11 mouse cellular contexts compared by ENCODE assay signal in genomic region chr4:155821025-155821424, GRCm38 (mm10). TPM values are rescaled to one million over a fixed set of nuclear protein-coding genes. Genes with fewer than 3 reads are reported as not detected.
DNase-seq lines count a peak whose midpoint lies in the region; ATAC-seq and TF ChIP-seq lines count a peak whose summit lies in the region.
"Had no signal": no experiment of that assay in that cellular context is flagged by ENCODE, and none has a peak within 500 bp of the region (broad histone marks: within the 10 kb centered on the region; RNA-seq: fewer than 3 reads in every experiment).

No protein-coding gene starts in this region.

- dilution Hi-C loops in CH12.LX (cut with MboI; ENCODE audit: extremely low pct_ligation_motif_present, extremely low pct_unique_long_range_greater_than_20kb, low sequenced_read_pairs) = no loop called here

- peaks cover 34% of the 10 kb centered on the region for H3K79me2 ChIP-seq in CH12.LX (replicated peaks; ENCODE audit: control insufficient read depth, extremely low read depth, insufficient read depth, poor library complexity, severe bottlenecking)

- H3K4me1 ChIP-seq in CH12.LX (ENCODE audit: control insufficient read depth in 1 of 2, insufficient read depth in 2 of 2) = no peaks in the 10 kb centered on the region
- H3K4me1 ChIP-seq in limb, embryonic 14.5 days (ENCODE audit: control insufficient read depth, insufficient read depth, low read length) = no peaks in the 10 kb centered on the region
- H3K4me1 ChIP-seq: embryonic facial prominence, embryonic 15.5 days; lung, embryonic 15.5 days; neural tube, embryonic 13.5 days had no signal

- 84% methylated on average over 7 of the region's 7 CpGs for WGBS in limb, embryonic 14.5 days

- peak in 1 of 2 experiments; percentile 32; a peak in 2 of 4 replicates for TF ChIP-seq CTCF in CH12.LX (conservative IDR thresholded peaks at IDR 0.05 in 1 of 2, IDR thresholded peaks at IDR 0.05 in 1 of 2; ENCODE audit: low read depth in 2 of 2, low read length in 2 of 2)

- H3K4me3 ChIP-seq in CH12.LX (replicated peaks in 1 of 3; ENCODE audit: low read depth in 2 of 3, low read length in 2 of 3, poor library complexity in 1 of 3) = no peak overlapping the region
- no peak overlapping the region for H3K4me3 ChIP-seq in limb, embryonic 14.5 days (replicated peaks; ENCODE audit: low read length)
- H3K4me3 ChIP-seq: embryonic facial prominence, embryonic 15.5 days; lung, embryonic 15.5 days; neural tube, embryonic 13.5 days had no signal

- no peak for TF ChIP-seq EP300 in CH12.LX (IDR thresholded peaks at IDR 0.05; ENCODE audit: low read length)

- H3K36me3 ChIP-seq in CH12.LX (replicated peaks in 1 of 2; ENCODE audit: control insufficient read depth in 1 of 2, insufficient read depth in 1 of 2, low read length in 1 of 2) = peaks cover 80 to 97% of the 10 kb centered on the region in 2 experiments
- H3K36me3 ChIP-seq in limb, embryonic 14.5 days (ENCODE audit: control insufficient read depth, insufficient read depth, low read length) = peaks cover 96% of the 10 kb centered on the region

- no peak overlapping the region for H3K27ac ChIP-seq in CH12.LX (ENCODE audit: insufficient read depth, low read depth)
- no peak overlapping the region for H3K27ac ChIP-seq in limb, embryonic 14.5 days (replicated peaks; ENCODE audit: low read depth, low read length)
- H3K27ac ChIP-seq: embryonic facial prominence, embryonic 15.5 days; lung, embryonic 15.5 days; neural tube, embryonic 13.5 days had no signal

- H3K4me2 ChIP-seq in CH12.LX (ENCODE audit: insufficient read depth, low read depth, poor library complexity, severe bottlenecking) = no peak overlapping the region
- H3K4me2 ChIP-seq in limb, embryonic 14.5 days (replicated peaks; ENCODE audit: low read depth, low read length, severe bottlenecking) = no peak overlapping the region
- H3K4me2 ChIP-seq: embryonic facial prominence, embryonic 15.5 days; lung, embryonic 15.5 days; neural tube, embryonic 13.5 days had no signal

- ATAC-seq in limb, embryonic 14.5 days (ENCODE audit: low FRiP score, low read depth) = no peak

- TF ChIP-seq POLR2A in CH12.LX (IDR thresholded peaks at IDR 0.05; ENCODE audit: low read depth, low read length) = no peak
- TF ChIP-seq POLR2A in limb, embryonic 14.5 days (IDR thresholded peaks at IDR 0.05; ENCODE audit: borderline replicate concordance, extremely low read depth, insufficient read depth, insufficient read length) = no peak

- peak; percentile 59 for DNase-seq in adrenal gland, postnatal 14 days
- DNase-seq in adrenal gland, adult 2 months = no peak
- DNase-seq in kidney, postnatal 14 days = peak; percentile 31
- no peak for DNase-seq in kidney, adult 8-10 months
- no peak for DNase-seq in CH12.LX (ENCODE audit: extremely low read depth)
- peak; percentile 55 for DNase-seq in limb, embryonic 14.5 days (ENCODE audit: low spot score)
- DNase-seq in gastrocnemius, postnatal 4 days (ENCODE audit: low spot score in 2 of 2) = no peak
- DNase-seq in adrenal gland, postnatal 4 days (ENCODE audit: low spot score in 2 of 2) = no peak

- no peaks in the 10 kb centered on the region for H3K27me3 ChIP-seq in CH12.LX (replicated peaks)
- no peaks in the 10 kb centered on the region for H3K27me3 ChIP-seq in limb, embryonic 14.5 days (ENCODE audit: control insufficient read depth, insufficient read depth, low read length)
- H3K27me3 ChIP-seq: embryonic facial prominence, embryonic 15.5 days; lung, embryonic 15.5 days; neural tube, embryonic 13.5 days had no signal

- no peak for TF ChIP-seq RAD21 in CH12.LX (IDR thresholded peaks at IDR 0.05; ENCODE audit: low read depth, low read length)

- in situ Hi-C loops in CH12.LX (cut with MboI; ENCODE audit: low pct_ligation_motif_present, low pct_unique_long_range_greater_than_20kb, low sequenced_read_pairs) = no loop called here

- no peaks in the 10 kb centered on the region for H3K9me3 ChIP-seq in CH12.LX (replicated peaks; ENCODE audit: low read length)
- no peaks in the 10 kb centered on the region for H3K9me3 ChIP-seq in limb, embryonic 14.5 days (ENCODE audit: control insufficient read depth, low read length)
- H3K9me3 ChIP-seq: embryonic facial prominence, embryonic 15.5 days; lung, embryonic 15.5 days; neural tube, embryonic 13.5 days had no signal

- no peak overlapping the region for H3K9ac ChIP-seq in CH12.LX (ENCODE audit: insufficient read depth, low read depth)
- no peak overlapping the region for H3K9ac ChIP-seq in limb, embryonic 14.5 days (ENCODE audit: low read depth, low read length, severe bottlenecking)
- H3K9ac ChIP-seq: embryonic facial prominence, embryonic 15.5 days; lung, embryonic 15.5 days; neural tube, embryonic 13.5 days had no signal

TF ChIP-seq in CH12.LX, 34 proteins besides CTCF, POLR2A, EP300 and RAD21:
- no peak for TF ChIP-seq SMC3 (IDR thresholded peaks at IDR 0.05; ENCODE audit: low read depth, low read length)
- no peak for TF ChIP-seq ELF1 (IDR thresholded peaks at IDR 0.05; ENCODE audit: low read depth, low read length)
- TF ChIP-seq NRF1 (IDR thresholded peaks at IDR 0.05; ENCODE audit: low read depth, low read length) = no peak
- 0 out of 2 replicates have a peak, but pooled peaks have one; percentile 21 for TF ChIP-seq MYC (IDR thresholded peaks at IDR 0.05; ENCODE audit: low read depth, low read length)
- TF ChIP-seq ZNF384 (IDR thresholded peaks at IDR 0.05; ENCODE audit: low read depth, low read length) = peak; percentile 81

RNA-seq across cellular contexts. Expression of gene Ccnl2, which starts 8.7 kb away (rescaled TPM):
- 106 and 112 TPM in 2 replicates for total RNA-seq in adrenal gland, postnatal 14 days (2021)
- total RNA-seq in adrenal gland, adult 2 months (2021) = 100 to 1,000 TPM in 1 of 2 experiments, 10 to 100 TPM in 1; 70.2 to 118 TPM
- polyA plus RNA-seq in adrenal gland, adult 2 months (2012; rRNA removed) = 56.0 and 58.2 TPM in 2 replicates
- 63.0 and 63.7 TPM in 2 replicates for total RNA-seq in CH12.LX (2012; rRNA removed)
- total RNA-seq in CH12.LX (2014; rRNA removed) = 67.7 and 79.7 TPM in 2 replicates
- polyA plus RNA-seq in CH12.LX (2012; ENCODE audit: insufficient read length, low read depth) = 59.6 and 64.8 TPM in 2 replicates
- polyA plus RNA-seq in limb, embryonic 14.5 days (2012; rRNA removed) = 273 and 304 TPM in 2 replicates
- polyA plus RNA-seq in limb, embryonic 14.5 days (2014; fragmentation: Nextera tagmentation; extraction: Ambion mirVana) = 190 and 199 TPM in 2 replicates
- 10 to 100 TPM; 58.0 to 71.0 TPM for total RNA-seq in gastrocnemius, postnatal 4 days (2021)
- 100 to 1,000 TPM; 153 to 155 TPM for total RNA-seq in adrenal gland, postnatal 4 days (2021)

RNA-seq across cellular contexts. Expression of gene Aurkaip1, which starts 10.0 kb away (rescaled TPM):
- total RNA-seq in adrenal gland, postnatal 14 days (2021) = 136 and 148 TPM in 2 replicates
- 100 to 1,000 TPM; 155 to 164 TPM for total RNA-seq in adrenal gland, adult 2 months (2021)
- 276 and 293 TPM in 2 replicates for polyA plus RNA-seq in adrenal gland, adult 2 months (2012; rRNA removed)
- 142 and 149 TPM in 2 replicates for total RNA-seq in CH12.LX (2012; rRNA removed)
- 162 and 182 TPM in 2 replicates for total RNA-seq in CH12.LX (2014; rRNA removed)
- polyA plus RNA-seq in CH12.LX (2012; ENCODE audit: insufficient read length, low read depth) = 138 and 141 TPM in 2 replicates
- 112 and 114 TPM in 2 replicates for polyA plus RNA-seq in limb, embryonic 14.5 days (2012; rRNA removed)
- polyA plus RNA-seq in limb, embryonic 14.5 days (2014; fragmentation: Nextera tagmentation; extraction: Ambion mirVana) = 126 and 129 TPM in 2 replicates
- total RNA-seq in gastrocnemius, postnatal 4 days (2021) = 10 to 100 TPM; 80.6 to 80.9 TPM
- total RNA-seq in adrenal gland, postnatal 4 days (2021) = 100 to 1,000 TPM; 123 to 129 TPM

RNA-seq across cellular contexts. Expression of gene Mrpl20, which starts 18.3 kb away (rescaled TPM):
- total RNA-seq in adrenal gland, postnatal 14 days (2021) = 194 and 200 TPM in 2 replicates
- 100 to 1,000 TPM; 122 to 141 TPM for total RNA-seq in adrenal gland, adult 2 months (2021)
- 42.1 and 65.2 TPM in 2 replicates for polyA plus RNA-seq in adrenal gland, adult 2 months (2012; rRNA removed)
- 146 and 238 TPM in 2 replicates for total RNA-seq in CH12.LX (2012; rRNA removed)
- total RNA-seq in CH12.LX (2014; rRNA removed) = 230 and 244 TPM in 2 replicates
- 193 and 212 TPM in 2 replicates for polyA plus RNA-seq in CH12.LX (2012; ENCODE audit: insufficient read length, low read depth)
- polyA plus RNA-seq in limb, embryonic 14.5 days (2012; rRNA removed) = 72.2 and 97.5 TPM in 2 replicates
- 199 and 215 TPM in 2 replicates for polyA plus RNA-seq in limb, embryonic 14.5 days (2014; fragmentation: Nextera tagmentation; extraction: Ambion mirVana)
- total RNA-seq in gastrocnemius, postnatal 4 days (2021) = 10 to 100 TPM; 61.5 to 67.5 TPM
- 100 to 1,000 TPM; 110 to 122 TPM for total RNA-seq in adrenal gland, postnatal 4 days (2021)

RNA-seq across cellular contexts. Expression of gene Mxra8, which starts 18.5 kb away (rescaled TPM):
- 40.6 and 44.3 TPM in 2 replicates for total RNA-seq in adrenal gland, postnatal 14 days (2021)
- total RNA-seq in adrenal gland, adult 2 months (2021) = 10 to 100 TPM; 36.9 to 55.5 TPM
- polyA plus RNA-seq in adrenal gland, adult 2 months (2012; rRNA removed) = 164 and 185 TPM in 2 replicates
- 17.2 and 24.0 TPM in 2 replicates for total RNA-seq in CH12.LX (2012; rRNA removed)
- 8.8 and 10.8 TPM in 2 replicates for total RNA-seq in CH12.LX (2014; rRNA removed)
- polyA plus RNA-seq in CH12.LX (2012; ENCODE audit: insufficient read length, low read depth) = 10.8 and 12.4 TPM in 2 replicates
- polyA plus RNA-seq in limb, embryonic 14.5 days (2012; rRNA removed) = 218 and 302 TPM in 2 replicates
- 109 and 120 TPM in 2 replicates for polyA plus RNA-seq in limb, embryonic 14.5 days (2014; fragmentation: Nextera tagmentation; extraction: Ambion mirVana)
- 100 to 1,000 TPM; 138 to 147 TPM for total RNA-seq in gastrocnemius, postnatal 4 days (2021)
- 10 to 100 TPM; 86.3 to 93.5 TPM for total RNA-seq in adrenal gland, postnatal 4 days (2021)

RNA-seq across cellular contexts. Expression of gene Dvl1, which starts 26.2 kb away (rescaled TPM):
- total RNA-seq in adrenal gland, postnatal 14 days (2021) = 54.8 and 66.4 TPM in 2 replicates
- 10 to 100 TPM; 58.1 to 66.7 TPM for total RNA-seq in adrenal gland, adult 2 months (2021)
- 187 and 202 TPM in 2 replicates for polyA plus RNA-seq in adrenal gland, adult 2 months (2012; rRNA removed)
- total RNA-seq in CH12.LX (2012; rRNA removed) (52.1 and 55.1 TPM in 2 replicates), CH12.LX (2014; rRNA removed) (25.8 and 28.5 TPM in 2 replicates)
- 21.4 and 23.9 TPM in 2 replicates for polyA plus RNA-seq in CH12.LX (2012; ENCODE audit: insufficient read length, low read depth)
- 92.9 and 131 TPM in 2 replicates for polyA plus RNA-seq in limb, embryonic 14.5 days (2012; rRNA removed)
- 17.4 and 18.8 TPM in 2 replicates for polyA plus RNA-seq in limb, embryonic 14.5 days (2014; fragmentation: Nextera tagmentation; extraction: Ambion mirVana)
- 10 to 100 TPM; 82.1 to 85.1 TPM for total RNA-seq in gastrocnemius, postnatal 4 days (2021)
- 10 to 100 TPM; 53.5 to 53.8 TPM for total RNA-seq in adrenal gland, postnatal 4 days (2021)

Comparison
In these comparisons a context has a peak if more than half of its experiments do, and no peak if none do; other contexts are left out.
1. DNase-seq: peak in adrenal gland, postnatal 14 days (single experiment), kidney, postnatal 14 days (single experiment) and limb, embryonic 14.5 days (single experiment); none in adrenal gland, adult 2 months (single experiment), kidney, adult 8-10 months (0 of 2), CH12.LX (single experiment), gastrocnemius, postnatal 4 days (0 of 2) and adrenal gland, postnatal 4 days (0 of 2).